ENCODE assay signal across 16 mouse cellular contexts in genomic region chr16:76591956-76592768, GRCm38 (mm10).
DNase-seq lines count a peak whose midpoint lies in the region; ATAC-seq and TF ChIP-seq lines count a peak whose summit lies in the region.
"Had no signal": no experiment of that assay in that cellular context is flagged by ENCODE, and none has a peak within 500 bp of the region (broad histone marks: within the 10 kb centered on the region; RNA-seq: fewer than 3 reads in every experiment).

No protein-coding gene starts in this region.

- DNase-seq in forebrain, embryonic 14.5 days (ENCODE audit: low spot score) = peak; percentile 76
- no peak for DNase-seq in forebrain, embryonic 10.5 days (ENCODE audit: extremely low spot score, low spot score)
- DNase-seq in lung, postnatal 0 days (ENCODE audit: low spot score) = peak; percentile 58
- no peak for DNase-seq in lung, adult 2 months
- peak; percentile 45 for DNase-seq in kidney, adult 9 months
- no peak for DNase-seq in gastrocnemius, postnatal 10 days
- DNase-seq: cerebellum, adult 8-10 months; gastrocnemius, postnatal 14 days; right cerebral cortex, adult 18-20 months; thymus, adult 18-20 months had no signal

- H3ac ChIP-seq in myocyte (ENCODE audit: control insufficient read depth, insufficient read length) = no peak overlapping the region

- H3K4me1 ChIP-seq in forebrain, embryonic 14.5 days (ENCODE audit: control insufficient read depth, insufficient read depth, low read length) = no peaks in the 10 kb centered on the region
- no peaks in the 10 kb centered on the region for H3K4me1 ChIP-seq in forebrain, embryonic 10.5 days
- H3K4me1 ChIP-seq in lung, postnatal 0 days (ENCODE audit: insufficient read depth, low read depth, low read length) = no peaks in the 10 kb centered on the region
- H3K4me1 ChIP-seq in lung, adult 2 months (ENCODE audit: control insufficient read depth, insufficient read depth, low read length) = no peaks in the 10 kb centered on the region
- H3K4me1 ChIP-seq: heart, embryonic 12.5 days; hindbrain, embryonic 10.5 days; midbrain, embryonic 13.5 days; neural tube, embryonic 13.5 days had no signal

- H3K36me3 ChIP-seq in forebrain, embryonic 14.5 days (ENCODE audit: control insufficient read depth, insufficient read depth, low read length) = no peaks in the 10 kb centered on the region
- H3K36me3 ChIP-seq in forebrain, embryonic 10.5 days (replicated peaks) = no peaks in the 10 kb centered on the region
- no peaks in the 10 kb centered on the region for H3K36me3 ChIP-seq in lung, postnatal 0 days (ENCODE audit: insufficient read depth, low read length)
- H3K36me3 ChIP-seq in myocyte (ENCODE audit: control insufficient read depth, insufficient read depth) = no peaks in the 10 kb centered on the region
- H3K36me3 ChIP-seq: heart, embryonic 12.5 days; hindbrain, embryonic 10.5 days; midbrain, embryonic 13.5 days; neural tube, embryonic 13.5 days had no signal

- TF ChIP-seq CTCF in lung, postnatal 0 days (IDR thresholded peaks at IDR 0.05) = no peak
- no peak for TF ChIP-seq CTCF in lung, adult 2 months (IDR thresholded peaks at IDR 0.05; ENCODE audit: insufficient read depth, low read length)

- H3K27me3 ChIP-seq in forebrain, embryonic 14.5 days (replicated peaks; ENCODE audit: control insufficient read depth, insufficient read depth, low read length) = no peaks in the 10 kb centered on the region
- H3K27me3 ChIP-seq in forebrain, embryonic 10.5 days (ENCODE audit: poor library complexity, severe bottlenecking) = no peaks in the 10 kb centered on the region
- H3K27me3 ChIP-seq in lung, postnatal 0 days (replicated peaks; ENCODE audit: insufficient read depth, low read length) = no peaks in the 10 kb centered on the region
- no peaks in the 10 kb centered on the region for H3K27me3 ChIP-seq in myocyte (ENCODE audit: control insufficient read depth, insufficient read depth, insufficient read length)
- H3K27me3 ChIP-seq: heart, embryonic 12.5 days; midbrain, embryonic 13.5 days; neural tube, embryonic 13.5 days had no signal

- H3K79me2 ChIP-seq in myocyte (ENCODE audit: control insufficient read depth, insufficient read depth) = no peaks in the 10 kb centered on the region

- no peak overlapping the region for H3K4me2 ChIP-seq in forebrain, embryonic 14.5 days (ENCODE audit: low read length)
- H3K4me2 ChIP-seq in lung, postnatal 0 days (replicated peaks; ENCODE audit: low read depth, low read length) = no peak overlapping the region
- peak overlapping the region; percentile 39 for H3K4me2 ChIP-seq in myocyte (ENCODE audit: low read depth)
- H3K4me2 ChIP-seq: heart, embryonic 12.5 days; midbrain, embryonic 13.5 days; neural tube, embryonic 13.5 days had no signal

- WGBS in forebrain, embryonic 14.5 days = 75% methylated on average over 4 of the region's 4 CpGs
- WGBS in forebrain, embryonic 10.5 days = 86% methylated on average over 4 of the region's 4 CpGs
- WGBS in lung, postnatal 0 days = 48% methylated on average over 4 of the region's 4 CpGs
- WGBS in lung, adult 2 months = 38% methylated on average over 4 of the region's 4 CpGs

- no peak overlapping the region for H3K9ac ChIP-seq in forebrain, embryonic 14.5 days (ENCODE audit: low read length)
- no peak overlapping the region for H3K9ac ChIP-seq in lung, postnatal 0 days (replicated peaks; ENCODE audit: low read depth)
- H3K9ac ChIP-seq: heart, embryonic 12.5 days; midbrain, embryonic 13.5 days; neural tube, embryonic 13.5 days had no signal

- H3K27ac ChIP-seq in forebrain, embryonic 14.5 days (ENCODE audit: low read depth, low read length) = no peak overlapping the region
- no peak overlapping the region for H3K27ac ChIP-seq in forebrain, embryonic 10.5 days
- H3K27ac ChIP-seq in lung, postnatal 0 days (ENCODE audit: low read length) = no peak overlapping the region
- H3K27ac ChIP-seq: hindbrain, embryonic 10.5 days; midbrain, embryonic 13.5 days; neural tube, embryonic 13.5 days had no signal

- TF ChIP-seq POLR2A in lung, adult 2 months (IDR thresholded peaks at IDR 0.05; ENCODE audit: borderline replicate concordance, extremely low read depth, low read depth, low read length) = no peak
- TF ChIP-seq POLR2A in myocyte (IDR thresholded peaks at IDR 0.05; ENCODE audit: insufficient read length, low read depth) = no peak

- TF ChIP-seq EP300 in lung, postnatal 0 days (IDR thresholded peaks at IDR 0.05) = 0 out of 2 replicates have a peak, but pooled peaks have one; percentile 21

- peak; percentile 75; the same call in 1 of the 2 replicates for ATAC-seq in forebrain, embryonic 14.5 days
- peak; percentile 56 for ATAC-seq in lung, postnatal 0 days
- ATAC-seq in megakaryocyte progenitor cell, adult 5-6 weeks (replicated peaks; ENCODE audit: poor library complexity) = no peak
- ATAC-seq: midbrain, embryonic 13.5 days had no signal

- no peaks in the 10 kb centered on the region for H3K9me3 ChIP-seq in forebrain, embryonic 14.5 days (replicated peaks; ENCODE audit: control insufficient read depth, low read length)
- H3K9me3 ChIP-seq in forebrain, embryonic 10.5 days = no peaks in the 10 kb centered on the region
- H3K9me3 ChIP-seq in lung, postnatal 0 days (ENCODE audit: low read length) = no peaks in the 10 kb centered on the region
- H3K9me3 ChIP-seq: heart, embryonic 12.5 days; hindbrain, embryonic 10.5 days; midbrain, embryonic 13.5 days; neural tube, embryonic 13.5 days had no signal

- no peak overlapping the region for H3K4me3 ChIP-seq in forebrain, embryonic 14.5 days (ENCODE audit: low read depth, low read length)
- no peak overlapping the region for H3K4me3 ChIP-seq in forebrain, embryonic 10.5 days
- no peak overlapping the region for H3K4me3 ChIP-seq in lung, postnatal 0 days (ENCODE audit: low read depth, low read length)
- no peak overlapping the region for H3K4me3 ChIP-seq in lung, adult 2 months (replicated peaks; ENCODE audit: extremely low read depth, low read depth, low read length)
- H3K4me3 ChIP-seq in myocyte = no peak overlapping the region
- H3K4me3 ChIP-seq: heart, embryonic 12.5 days; hindbrain, embryonic 10.5 days; midbrain, embryonic 13.5 days; neural tube, embryonic 13.5 days had no signal

TF ChIP-seq in myocyte, 11 proteins besides CTCF, POLR2A, EP300 and RAD21:
- TF ChIP-seq POLR2AphosphoS2 (IDR thresholded peaks at IDR 0.05; ENCODE audit: insufficient read length, low read depth) (no peak), TCF12 (IDR thresholded peaks at IDR 0.05; ENCODE audit: insufficient read depth, poor library complexity, severe bottlenecking) (no peak), MAX (IDR thresholded peaks at IDR 0.05; ENCODE audit: low read depth) (no peak), SRF (IDR thresholded peaks at IDR 0.05; ENCODE audit: control insufficient read depth, insufficient read length, low read depth) (no peak), TCF3 (IDR thresholded peaks at IDR 0.05; ENCODE audit: insufficient read length, low read depth) (no peak), USF1 (IDR thresholded peaks at IDR 0.05; ENCODE audit: low read depth) (no peak), E2F4 (IDR thresholded peaks at IDR 0.05; ENCODE audit: insufficient read depth) (no peak), CEBPB (IDR thresholded peaks at IDR 0.05; ENCODE audit: insufficient read depth, poor library complexity, severe bottlenecking) (no peak), REST (IDR thresholded peaks at IDR 0.05; ENCODE audit: insufficient read depth, insufficient read length) (no peak), MYOG (IDR thresholded peaks at IDR 0.05; ENCODE audit: control insufficient read depth in 1 of 3, insufficient read depth in 1 of 3, insufficient read length in 2 of 3, low read depth in 2 of 3) (no peak), MYOD1 (IDR thresholded peaks at IDR 0.05; ENCODE audit: control insufficient read depth in 1 of 3, insufficient read length in 2 of 3, low read depth in 2 of 3) (no peak)

Comparison
In these comparisons a context has a peak if more than half of its experiments do, and no peak if none do; other contexts are left out.
1. DNase-seq: peak in forebrain, embryonic 14.5 days (single experiment), lung, postnatal 0 days (single experiment) and kidney, adult 9 months (single experiment); none in forebrain, embryonic 10.5 days (single experiment), lung, adult 2 months (single experiment) and gastrocnemius, postnatal 10 days (single experiment).